Mouse (Mus musculus) megakaryocyte, embryonic 14.5 days (primary cell): ENCODE measurements around the gene Socs2. TPM values are rescaled to one million over a fixed set of nuclear protein-coding genes. Genes with fewer than 3 reads are reported as not detected.

Source experiments
- H3K27me3 ChIP-seq: replicated peaks from 2 replicates; pipeline ENCODE3; 2012; ENCODE audit warnings: inconsistent platforms
- H3K36me3 ChIP-seq: replicated peaks from 2 replicates; pipeline ENCODE3; 2012; ENCODE audit warnings: low read length, inconsistent platforms, mixed read lengths
- H3K4me1 ChIP-seq: 2 replicates; pipeline ENCODE4 v1.6.1; 2012; ENCODE audit warnings: inconsistent platforms
- H3K4me3 ChIP-seq: replicated peaks from 2 replicates; pipeline ENCODE3; 2012; ENCODE audit warnings: moderate library complexity, mild to moderate bottlenecking, inconsistent platforms
- H3K9me3 ChIP-seq: 2 replicates; pipeline ENCODE4 v1.6.1; 2012; ENCODE audit warnings: inconsistent platforms
- FLI1 ChIP-seq: IDR thresholded peaks from 2 replicates; pipeline ENCODE4 v1.6.1; 2012; ENCODE audit warnings: low read length, inconsistent platforms, mixed read lengths
- GATA1 ChIP-seq: IDR thresholded peaks from 3 replicates; pipeline ENCODE4 v1.6.1; 2012; ENCODE audit warnings: mixed read lengths, low read length, inconsistent platforms, borderline replicate concordance
- polyA plus RNA-seq: library from polyadenylated mRNA; stranded (reverse); fragments of >175 nt; gene quantifications from 2 replicates; pipeline ENCODE4 v1.2.3, GENCODE M21; 2012; ENCODE audit warnings: low replicate concordance; ENCODE audit not compliant: insufficient read depth

Socs2 gene
- polyA plus RNA-seq, 1 experiment: 34.4 TPM

DNA sequence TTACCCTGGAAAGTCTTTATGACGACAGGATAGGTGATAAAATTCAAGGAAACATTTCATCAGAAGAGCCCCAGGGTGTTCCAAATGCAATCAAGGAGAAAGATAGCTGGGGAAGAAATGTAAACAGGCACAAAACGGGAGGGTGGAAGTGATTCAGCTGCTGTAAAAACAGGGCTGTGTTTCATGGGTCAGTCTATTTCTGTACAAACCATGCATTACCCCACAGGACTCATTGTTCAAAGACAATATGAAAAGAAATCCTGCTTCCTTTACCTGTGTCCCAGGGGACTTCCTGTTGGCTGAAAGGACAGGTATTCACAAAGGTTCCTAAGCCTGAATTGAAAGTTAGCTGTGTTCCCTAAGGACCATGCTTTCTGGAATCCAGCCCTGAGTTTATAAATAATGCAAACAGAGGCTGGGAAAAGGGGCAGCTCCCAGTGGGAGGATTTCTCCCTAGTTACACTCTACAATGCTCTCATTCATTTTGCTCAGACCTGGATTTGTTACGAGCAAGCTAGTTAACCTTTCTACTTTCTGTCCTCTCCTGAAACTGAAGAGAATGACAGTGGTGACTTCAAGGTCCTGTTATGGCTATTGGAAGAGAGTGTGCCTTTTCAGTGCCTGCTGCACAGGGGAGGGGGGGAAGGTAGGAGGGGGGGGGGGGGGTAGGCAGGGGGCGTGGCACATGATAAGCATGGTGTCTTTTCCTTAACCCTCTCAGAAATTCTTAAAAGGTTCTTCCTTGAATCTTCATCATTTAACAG is 80.0 kb downstream of the Socs2 start:
- no peak overlapping the region for H3K4me3 ChIP-seq
- no peak for TF ChIP-seq GATA1
- TF ChIP-seq FLI1: no peak
- H3K9me3 ChIP-seq: peaks cover 6% of the 10 kb centered on the region; the same call in 1 of the 2 replicates
- H3K36me3 ChIP-seq: no peaks in the 10 kb centered on the region
- peaks cover 2% of the 10 kb centered on the region for H3K27me3 ChIP-seq
- peaks cover 28% of the 10 kb centered on the region for H3K4me1 ChIP-seq

Other genes with a start within 250 kb of the Socs2 start
- gene Cradd, start 93.0 kb downstream of the Socs2 start, polyA plus RNA-seq: 18.0 and 47.9 TPM in 2 replicates
- 10.3 and 16.3 TPM in 2 replicates for gene Mrpl42, start 84.8 kb upstream of the Socs2 start, polyA plus RNA-seq
- 8.5 and 45.8 TPM in 2 replicates for gene Ube2n, start 98.0 kb upstream of the Socs2 start, polyA plus RNA-seq
- gene Nudt4, start 147.0 kb upstream of the Socs2 start, polyA plus RNA-seq: 15.9 and 18.1 TPM in 2 replicates